Mouse (Mus musculus) mouse trophoblast stem cell (cell line): ENCODE results near the gene Olfr1383.
"Not testable (repeated sequence)": the region's sequence is repeated elsewhere in the genome, so short reads cannot be mapped to it uniquely, and the experiment has no call there.

Source experiments
- in situ Hi-C, 2 experiments: fragments of 300-500 bp; cut with MseI, MboI; formaldehyde crosslinking; loops; 2 replicates in 1 of 2; 3 replicates in 1 of 2; pipeline ENCODE4 v1.15.1; 2025

Gene Olfr1383

DNA sequence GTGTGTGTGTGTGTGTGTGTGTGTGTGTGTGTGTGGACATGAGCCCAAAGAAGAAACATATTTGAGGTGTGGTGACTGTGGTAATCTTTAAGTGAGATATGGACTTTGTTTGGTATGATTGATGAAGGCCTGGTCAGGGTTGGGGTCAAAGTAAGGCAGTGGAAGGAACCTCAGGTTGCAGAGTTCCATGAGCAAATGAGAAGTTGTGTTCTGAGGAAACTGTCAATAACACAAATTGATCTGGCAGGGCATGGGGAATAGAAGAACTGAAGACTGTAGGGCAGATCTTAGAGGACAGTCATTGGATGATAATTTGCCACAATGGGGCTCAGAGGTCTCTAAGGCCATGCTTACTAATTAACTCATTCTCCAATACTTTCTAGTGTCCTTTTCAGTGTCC is at the start of gene Olfr1383:
Gene Olfr1383, plus strand, starts transcription at position 301 of the 400 bp plus-strand sequence.
- in situ Hi-C loops = no loop called here

- in situ Hi-C loops = no loop called here
Measured at GRCm38 (mm10) chr11:49485973-49486372, 33.5 kb upstream of the Olfr1383 start.

DNA sequence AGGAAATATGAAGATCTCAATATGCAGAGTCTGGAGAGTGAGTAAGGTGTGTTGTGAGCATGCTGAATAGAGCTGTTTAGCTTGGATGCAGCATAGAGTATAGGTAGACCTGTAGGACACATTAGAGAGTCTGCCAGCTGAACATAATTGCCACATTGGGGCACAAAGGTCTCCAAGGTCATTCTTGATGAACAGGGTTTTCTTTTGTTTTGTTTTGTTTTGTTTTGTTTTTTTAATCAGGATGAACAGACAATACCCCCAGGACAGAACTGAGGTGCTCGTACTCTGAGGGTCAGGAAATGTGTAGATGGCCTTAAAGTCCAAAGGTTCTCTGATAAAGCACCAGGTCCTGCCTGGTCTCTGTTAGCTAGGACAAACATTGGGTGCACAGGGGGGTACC is 30.7 kb upstream of the Olfr1383 start, which contains the start of gene Olfr1385:
Gene Olfr1385, plus strand, starts transcription at position 301 of the 400 bp plus-strand sequence.
- in situ Hi-C loops = not testable (repeated sequence)

GRCm38 (mm10) chr11:49518086-49518485 is 1.4 kb upstream of the Olfr1383 start:
- in situ Hi-C loops = no loop called here

GRCm38 (mm10) chr11:49527947-49528346 is 8.5 kb downstream of the Olfr1383 start, which contains the start of gene Olfr1382:
Gene Olfr1382 (plus strand): TSS chr11:49528247.
- in situ Hi-C loops = loop anchor here in 1 of 2 experiments (25.0 kb wide), 1 partner anchor 341 kb away; the partner anchor contains the start of gene Btnl9

DNA sequence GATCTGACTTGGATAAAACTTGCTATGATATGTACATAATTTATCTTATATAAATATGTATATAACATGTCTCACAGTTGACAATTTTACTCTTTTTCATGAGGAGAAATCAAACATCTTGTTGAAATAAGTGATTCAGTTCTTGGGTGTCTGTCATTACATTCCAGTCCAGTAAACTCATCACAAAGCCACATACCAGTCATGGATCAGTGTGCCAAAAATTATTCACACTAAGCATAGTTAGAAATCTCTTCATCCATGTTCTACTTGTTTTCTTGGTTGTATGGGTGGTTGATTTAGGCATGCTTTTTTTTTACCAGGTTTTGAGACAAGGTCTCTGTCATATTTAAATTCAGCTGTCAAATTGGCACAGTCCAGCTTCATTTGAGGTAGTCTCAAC is 13.3 kb downstream of the Olfr1383 start:
- in situ Hi-C loops = loop anchor here in 1 of 2 experiments (25.0 kb wide), 1 partner anchor 345 kb away; the partner anchor contains the start of gene Btnl9

GRCm38 (mm10) chr11:49536631-49537030 is 17.2 kb downstream of the Olfr1383 start:
- in situ Hi-C loops = loop anchor here in 1 of 2 experiments (25.0 kb wide), 1 partner anchor 349 kb away; the partner anchor contains the start of gene Btnl9

DNA sequence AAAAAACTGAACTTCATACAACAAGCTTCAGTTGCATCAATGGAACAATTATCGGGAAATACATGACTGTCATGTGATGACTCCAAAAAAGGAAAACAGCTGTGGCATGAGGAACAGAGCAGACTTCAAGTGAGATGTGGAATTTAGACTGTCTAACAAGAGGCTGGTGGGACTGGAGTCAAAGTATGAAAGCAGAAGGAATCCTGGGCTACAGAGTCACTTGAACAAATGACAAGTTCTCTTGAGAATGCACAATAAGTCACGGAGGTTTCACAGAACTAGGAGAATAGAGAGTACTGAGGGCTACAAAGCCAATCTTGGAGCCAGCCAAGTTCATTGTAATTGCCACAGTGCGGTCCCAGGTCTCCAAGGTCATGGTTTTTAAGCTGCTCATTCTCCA is 23.7 kb downstream of the Olfr1383 start, which contains the start of gene Olfr1381:
Gene Olfr1381, plus strand, starts transcription at position 301 of the 400 bp plus-strand sequence.
- in situ Hi-C loops = loop anchor here in 1 of 2 experiments (25.0 kb wide), 1 partner anchor 356 kb away; the partner anchor contains the start of gene Btnl9

GRCm38 (mm10) chr11:49554033-49554432 is 34.6 kb downstream of the Olfr1383 start:
- in situ Hi-C loops = not testable (repeated sequence)

DNA sequence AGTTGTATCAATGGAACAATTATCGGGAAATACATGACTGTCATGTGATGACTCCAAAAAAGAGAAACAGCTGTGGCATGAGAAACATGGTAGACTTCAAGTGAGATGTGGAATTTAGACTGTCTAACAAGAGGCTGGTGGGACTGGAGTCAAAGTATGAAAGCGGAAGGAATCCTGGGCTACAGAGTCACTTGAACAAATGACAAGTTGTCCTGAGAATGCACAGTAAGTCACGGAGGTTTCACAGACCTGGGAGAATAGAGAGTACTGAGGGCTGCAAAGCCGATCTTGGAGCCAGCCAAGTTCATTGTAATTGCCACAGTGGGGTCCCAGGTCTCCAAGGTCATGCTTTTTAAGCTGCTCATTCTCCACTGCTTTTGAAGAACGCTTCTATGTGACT is 37.1 kb downstream of the Olfr1383 start, which contains the start of gene Olfr1380:
Gene Olfr1380, plus strand, starts transcription at position 301 of the 400 bp plus-strand sequence.
- in situ Hi-C loops = not testable (repeated sequence)

GRCm38 (mm10) chr11:49575054-49575453 is 55.6 kb downstream of the Olfr1383 start:
- in situ Hi-C loops = not testable (repeated sequence)
